Mouse (Mus musculus) brain, embryonic 14.5 days (tissue): ENCODE measurements around the gene Ngp.

Experiments
- CTCF ChIP-seq: fragments of 200-500 bp; IDR thresholded peaks from 2 replicates; pipeline ENCODE4 v1.5.1; 2012; ENCODE audit warnings: inconsistent platforms, mild to moderate bottlenecking, moderate library complexity, borderline replicate concordance; ENCODE audit not compliant: insufficient read depth, insufficient read length; ENCODE audit errors: extremely low read depth
- POLR2A ChIP-seq: fragments of 200-500 bp; IDR thresholded peaks from 2 replicates; pipeline ENCODE4 v1.6.1; 2012; ENCODE audit warnings: mild to moderate bottlenecking, inconsistent platforms, borderline replicate concordance; ENCODE audit not compliant: poor library complexity, insufficient read depth, insufficient read length, severe bottlenecking; ENCODE audit errors: extremely low read depth

GRCm38 (mm10) chr9:110402731-110403130 lies 16.8 kb upstream of the Ngp start:
- TF ChIP-seq POLR2A (no peak), CTCF (no peak)
